Mouse (Mus musculus) bone marrow macrophage, adult 2 months (primary cell): ENCODE measurements around the gene Gm17268. TPM values are rescaled to one million over a fixed set of nuclear protein-coding genes. Genes with fewer than 3 reads are reported as not detected.

ENCODE experiments used
- H3K27ac ChIP-seq: 2 replicates; pipeline ENCODE4 v1.5.1; 2012; ENCODE audit warnings: low read depth, low read length; ENCODE audit not compliant: insufficient read depth
- H3K4me1 ChIP-seq: 2 replicates; pipeline ENCODE4 v1.6.1; 2012; ENCODE audit warnings: low read length; ENCODE audit not compliant: control insufficient read depth, insufficient read depth
- H3K4me3 ChIP-seq: 2 replicates; pipeline ENCODE4 v1.5.1; 2012; ENCODE audit warnings: mild to moderate bottlenecking, low read length, moderate library complexity; ENCODE audit not compliant: insufficient read depth
- CTCF ChIP-seq: IDR thresholded peaks from 2 replicates; pipeline ENCODE4 v1.5.1; 2012; ENCODE audit warnings: low read depth, mild to moderate bottlenecking, low read length, moderate library complexity
- POLR2A ChIP-seq: IDR thresholded peaks from 2 replicates; pipeline ENCODE4 v1.6.1; 2012; ENCODE audit warnings: mild to moderate bottlenecking, low read depth, low read length, borderline replicate concordance
- polyA plus RNA-seq: library from polyadenylated mRNA; stranded (reverse); fragments of >200 nt; gene quantifications from 2 replicates; pipeline ENCODE4 v1.2.4, GENCODE M21; 2012; ENCODE audit not compliant: missing spikeins, insufficient read depth, insufficient read length

The Gm17268 gene
- polyA plus RNA-seq = not detected in 2 replicates

DNA sequence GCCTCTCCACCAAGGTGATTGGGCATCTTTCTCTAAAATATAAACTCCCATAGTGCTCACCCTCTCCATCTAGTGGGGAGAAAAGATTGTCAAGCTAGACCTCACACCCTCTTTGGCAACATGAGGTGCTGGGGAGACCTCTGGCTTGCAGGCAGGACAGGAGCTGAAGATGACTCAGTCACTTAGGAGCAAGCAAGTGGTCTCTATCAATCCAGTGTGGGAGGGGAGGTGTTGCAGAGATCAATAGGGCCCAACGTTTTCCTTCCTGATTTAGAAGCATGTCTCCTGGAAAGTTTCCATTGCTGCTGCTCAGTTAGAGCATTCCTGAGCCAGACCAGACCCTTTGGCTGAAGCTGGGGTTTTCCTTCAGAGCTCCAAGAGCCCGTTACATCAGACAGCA lies at the start of gene Gm17268:
TSS of gene Gm17268 (minus strand) at position 28 of the 400 bp plus-strand sequence.
- Histone ChIP-seq H3K4me1 (peaks cover 71% of the 10 kb centered on the region), H3K4me3 (no peak within 1 kb of the TSS), H3K27ac (peak within 1 kb of the TSS; percentile 37)
- TF ChIP-seq POLR2A = no peak
- no peak for TF ChIP-seq CTCF

DNA sequence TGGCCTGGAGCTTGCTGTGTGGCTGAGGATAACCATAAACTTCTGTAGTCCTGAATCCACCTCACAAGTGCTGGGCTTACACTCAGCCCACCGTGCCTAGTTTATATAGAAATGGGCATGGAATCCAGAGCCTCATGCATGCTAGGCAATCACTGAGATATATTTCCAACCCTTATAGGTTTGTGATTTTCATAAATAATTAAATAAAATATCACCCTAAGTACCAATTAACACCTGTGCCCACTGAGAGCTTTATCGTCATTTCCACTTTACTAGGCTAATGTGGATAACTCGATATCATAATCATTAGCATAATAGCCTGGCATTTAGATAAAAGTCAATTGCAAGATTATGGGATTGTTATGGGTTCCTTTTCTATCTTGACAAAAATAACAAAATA lies 46.0 kb upstream of the Gm17268 start:
- H3K27ac ChIP-seq = no peak overlapping the region
- TF ChIP-seq CTCF = no peak
- TF ChIP-seq POLR2A = no peak
- H3K4me3 ChIP-seq = no peak overlapping the region
- H3K4me1 ChIP-seq = peaks cover 27% of the 10 kb centered on the region

GRCm38 (mm10) chr11:82080865-82081264 lies 42.5 kb upstream of the Gm17268 start:
- H3K4me1 ChIP-seq = peaks cover 20% of the 10 kb centered on the region
- no peak for TF ChIP-seq POLR2A
- no peak overlapping the region for H3K4me3 ChIP-seq
- H3K27ac ChIP-seq = no peak overlapping the region

- no peak for TF ChIP-seq POLR2A
- TF ChIP-seq CTCF = no peak
- Histone ChIP-seq H3K4me3 (no peak overlapping the region), H3K27ac (no peak overlapping the region), H3K4me1 (peaks cover 29% of the 10 kb centered on the region)
Measured at GRCm38 (mm10) chr11:82078136-82078730, 39.9 kb upstream of the Gm17268 start.

DNA sequence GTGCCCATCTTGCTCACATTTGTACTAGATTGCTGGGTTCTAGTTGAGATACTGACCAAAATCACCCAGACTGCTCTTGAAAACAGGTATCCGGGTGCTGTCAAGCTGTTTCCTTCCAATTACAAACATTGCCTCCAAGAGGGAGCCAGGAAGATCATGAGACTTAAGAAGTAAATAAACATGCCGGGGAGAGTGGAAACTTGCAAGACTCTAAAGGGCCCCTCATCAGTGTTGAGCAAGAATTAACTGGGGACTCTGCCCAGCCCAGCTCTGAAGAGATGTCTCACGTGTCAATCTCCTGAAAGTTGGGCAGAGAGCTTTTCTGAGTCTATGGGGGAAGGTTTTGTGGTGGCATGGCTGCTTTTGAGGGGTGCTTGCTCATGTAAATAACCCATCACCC lies 38.7 kb upstream of the Gm17268 start:
- TF ChIP-seq POLR2A (no peak), CTCF (no peak)
- Histone ChIP-seq H3K27ac (no peak overlapping the region), H3K4me1 (peaks cover 39% of the 10 kb centered on the region), H3K4me3 (no peak overlapping the region)

GRCm38 (mm10) chr11:82073686-82074085 lies 35.3 kb upstream of the Gm17268 start:
- H3K27ac ChIP-seq = no peak overlapping the region

DNA sequence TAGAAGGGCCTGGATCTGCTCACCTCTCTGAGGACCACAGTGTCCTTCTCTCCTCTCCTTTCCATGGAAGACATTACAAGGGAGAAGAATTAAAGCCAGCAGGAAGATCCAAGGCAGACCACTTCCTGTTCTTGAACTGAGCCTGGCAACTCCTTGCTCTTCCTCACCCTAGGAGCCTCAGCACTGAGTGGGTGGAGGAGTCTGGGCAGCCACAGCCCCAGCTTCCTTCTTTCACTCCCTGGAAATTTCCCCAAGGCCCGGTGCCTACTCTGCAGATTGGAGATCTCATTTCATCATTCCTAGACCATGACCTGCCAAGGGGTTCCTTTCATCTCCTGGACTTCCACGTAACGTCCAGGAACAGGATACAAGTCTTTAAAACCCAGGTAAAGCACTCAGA lies 34.6 kb upstream of the Gm17268 start:
- no peak overlapping the region for H3K4me3 ChIP-seq
- no peak for TF ChIP-seq CTCF
- TF ChIP-seq POLR2A = no peak

More at GRCm38 (mm10) chr11:82073686-82074085, 35.3 kb upstream of the Gm17268 start:
- Histone ChIP-seq H3K4me1 (peaks cover 31% of the 10 kb centered on the region), H3K4me3 (no peak overlapping the region)
- TF ChIP-seq CTCF (no peak), POLR2A (no peak)

DNA sequence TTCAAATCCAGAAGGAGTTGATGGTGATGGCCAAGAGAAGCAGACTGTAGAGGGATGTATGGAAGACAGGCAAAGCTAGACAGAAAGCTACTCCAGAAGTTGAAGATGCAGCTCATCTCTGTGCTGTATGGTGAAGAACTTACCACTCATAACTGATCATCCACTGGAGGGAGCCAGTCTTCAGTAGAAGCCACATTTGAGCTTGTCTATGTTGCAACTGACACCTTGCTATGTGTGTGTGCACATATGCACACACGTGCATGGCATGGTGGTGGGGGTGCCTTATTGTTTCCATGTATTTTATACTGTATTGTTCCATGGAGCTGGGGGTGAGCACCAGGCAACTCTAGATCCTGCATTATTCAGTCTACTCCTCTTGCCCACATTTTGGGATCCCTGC lies 34.0 kb upstream of the Gm17268 start:
- TF ChIP-seq POLR2A (no peak), CTCF (no peak; the same call in 1 of the 2 replicates)
- H3K4me1 ChIP-seq = peaks cover 23% of the 10 kb centered on the region
- no peak overlapping the region for H3K27ac ChIP-seq
- no peak overlapping the region for H3K4me3 ChIP-seq

More for the DNA sequence above, 34.6 kb upstream of the Gm17268 start:
- Histone ChIP-seq H3K27ac (peak overlapping the region; percentile 40), H3K4me1 (peaks cover 28% of the 10 kb centered on the region)

DNA sequence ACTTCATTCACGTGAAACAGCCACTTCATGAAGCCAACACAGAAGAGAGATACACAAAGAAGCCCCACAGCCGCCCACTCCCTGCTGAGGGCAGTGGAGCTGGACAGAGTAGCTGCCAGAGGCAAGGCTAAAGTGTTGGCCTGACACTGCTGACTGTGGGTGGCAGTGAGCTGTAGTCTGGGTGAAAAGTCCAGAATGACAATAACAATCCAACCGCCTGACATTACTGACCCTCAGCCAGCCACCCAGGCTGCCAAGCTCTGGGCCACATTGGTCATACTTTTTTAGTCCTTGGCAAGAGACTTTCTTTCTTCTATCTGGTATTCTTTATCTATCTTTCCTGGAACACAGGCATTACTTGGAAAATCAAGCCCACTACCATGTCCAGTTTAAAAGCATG lies 32.7 kb upstream of the Gm17268 start:
- no peak overlapping the region for H3K27ac ChIP-seq
- peaks cover 27% of the 10 kb centered on the region for H3K4me1 ChIP-seq
- H3K4me3 ChIP-seq = no peak overlapping the region
- TF ChIP-seq POLR2A (no peak), CTCF (no peak)

DNA sequence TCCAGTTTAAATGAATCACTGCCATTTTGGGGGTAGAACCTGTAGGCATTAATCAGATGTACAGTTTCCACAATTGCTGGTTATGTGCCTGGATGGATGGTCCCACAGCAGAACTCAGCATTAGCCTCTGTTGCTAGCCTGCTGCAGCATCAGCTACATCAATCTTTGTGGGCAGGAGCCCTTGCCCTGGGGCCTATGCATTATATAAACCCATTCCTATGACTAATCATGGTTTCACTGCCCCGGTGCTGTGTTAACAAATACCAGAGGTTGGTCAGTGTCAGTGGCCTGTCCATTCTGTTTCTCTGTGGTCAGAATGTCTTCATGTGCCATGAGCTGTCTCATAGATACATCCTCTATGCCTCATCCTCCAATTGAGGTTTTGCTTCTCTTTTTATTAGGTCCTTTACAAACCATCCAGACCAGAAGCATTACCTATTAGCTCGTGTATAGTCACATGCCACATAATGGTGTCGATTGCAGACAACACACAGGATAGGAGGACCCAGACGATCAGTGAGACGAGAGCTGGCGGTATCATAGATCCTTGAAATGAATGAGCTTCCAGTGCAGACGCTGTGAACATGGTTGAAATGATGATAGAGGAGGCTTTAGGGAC lies 28.7 kb upstream of the Gm17268 start:
- no peak for TF ChIP-seq POLR2A
- no peak for TF ChIP-seq CTCF
- Histone ChIP-seq H3K4me3 (no peak overlapping the region), H3K27ac (no peak overlapping the region), H3K4me1 (peaks cover 14% of the 10 kb centered on the region)

DNA sequence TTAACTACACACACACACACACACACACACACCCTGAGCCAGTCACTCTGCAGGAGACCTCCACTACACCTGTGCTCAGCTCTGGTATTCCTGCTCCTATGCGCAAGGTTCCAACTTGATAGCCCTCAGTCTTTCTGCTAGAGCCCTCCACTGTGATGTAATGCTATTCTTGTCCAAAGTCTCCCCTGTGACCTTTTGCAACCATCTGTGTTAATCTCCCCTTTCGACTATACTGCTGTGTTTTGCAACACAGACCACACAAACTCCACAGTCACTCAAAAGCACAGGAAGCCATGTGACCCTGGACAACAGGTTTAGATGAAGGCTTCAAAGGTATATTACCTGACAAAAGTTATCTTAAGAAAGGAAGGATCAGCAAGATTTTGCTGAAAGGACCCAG lies 25.1 kb upstream of the Gm17268 start:
- no peak for TF ChIP-seq CTCF
- TF ChIP-seq POLR2A = no peak
- Histone ChIP-seq H3K27ac (no peak overlapping the region), H3K4me3 (no peak overlapping the region), H3K4me1 (peaks cover 12% of the 10 kb centered on the region)
